Mouse (Mus musculus): Measurements from ENCODE around the gene Tdgf1.

DNA sequence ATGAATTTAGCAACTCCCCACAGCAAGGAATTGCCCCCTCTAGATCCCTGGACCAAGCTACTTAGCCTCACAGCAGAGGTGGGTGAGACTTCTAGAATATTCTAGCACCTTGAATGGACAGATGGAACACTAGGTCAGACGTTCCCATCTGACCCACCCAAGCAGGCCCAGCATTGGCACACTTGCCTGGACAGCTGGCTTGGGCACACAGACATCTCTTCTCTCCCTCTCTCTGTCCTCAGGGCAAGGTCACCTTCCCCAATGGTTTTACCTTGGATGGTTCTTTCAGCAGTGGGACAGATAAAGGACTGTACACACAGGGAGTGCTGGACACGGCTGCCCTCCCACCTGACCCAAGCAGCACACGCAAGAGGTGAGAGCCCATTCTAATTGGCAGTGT lies 53.4 kb downstream of the Tdgf1 start:
- TF ChIP-seq CTCF (IDR thresholded peaks at IDR 0.05; ENCODE audit: control insufficient read depth, insufficient read depth, insufficient read length), result no peak
- no peak for TF ChIP-seq USF1 (IDR thresholded peaks at IDR 0.05; ENCODE audit: low read depth)
- no peak for TF ChIP-seq FOSL1 (IDR thresholded peaks at IDR 0.05; ENCODE audit: insufficient read depth, low read length, poor library complexity, severe bottlenecking)
- TF ChIP-seq MYOG (IDR thresholded peaks at IDR 0.05; ENCODE audit: control insufficient read depth, extremely low read depth, insufficient read length), result no peak
- TF ChIP-seq CEBPB (IDR thresholded peaks at IDR 0.05; ENCODE audit: low read depth), result no peak
